Mouse (Mus musculus): ENCODE data around the gene Cbx3. TPM values are rescaled to one million over a fixed set of nuclear protein-coding genes. Genes with fewer than 3 reads are reported as not detected.

Gene Cbx3
- 34.5 and 34.9 TPM in 2 replicates for polyA plus RNA-seq (2012; rRNA removed)

DNA sequence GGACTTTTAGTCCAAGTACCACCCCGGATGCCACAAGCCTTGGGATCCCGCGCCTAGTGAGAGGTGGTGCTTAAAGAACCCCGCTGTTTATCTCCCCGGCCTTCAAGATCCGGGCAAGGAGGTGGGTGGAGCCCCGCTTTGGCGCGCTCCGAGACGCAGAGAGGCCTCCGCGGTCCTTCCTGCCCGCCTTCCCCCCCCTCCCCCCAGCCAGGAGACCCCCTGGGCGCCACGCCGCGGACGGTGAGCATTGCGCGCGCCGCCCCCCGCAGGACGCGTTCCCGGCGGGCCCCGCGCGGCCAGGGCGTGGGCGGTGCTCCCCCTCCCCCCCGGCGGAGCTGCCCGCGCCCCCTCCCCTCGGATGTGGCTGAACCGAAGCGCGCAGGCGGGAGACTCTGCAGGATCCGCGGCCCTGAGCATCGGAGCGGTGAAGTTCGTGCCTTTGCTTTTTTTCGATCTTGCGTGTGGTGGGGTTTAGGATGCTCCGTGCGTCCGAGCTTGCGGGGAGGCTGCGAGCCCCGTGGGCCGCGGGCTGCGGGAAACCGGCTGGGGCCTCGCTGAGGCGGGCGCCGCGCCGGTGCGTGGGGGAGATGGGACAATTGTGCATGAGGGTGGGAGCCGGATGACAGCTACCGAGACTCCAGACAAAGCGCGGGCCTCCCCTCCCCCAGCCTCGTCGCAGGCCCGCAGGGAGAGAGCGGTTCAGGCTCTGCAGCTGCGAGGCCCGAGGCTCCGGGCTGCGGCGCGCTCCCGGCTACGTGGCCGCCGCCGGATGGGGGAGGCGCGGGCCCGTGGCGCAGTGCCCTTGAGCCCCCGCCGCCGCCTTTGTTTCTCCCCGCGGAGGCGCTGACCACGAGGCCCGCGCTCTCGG is at the start of gene Cbx3:
Cbx3 (plus strand) TSS at position 50 of the 868 bp plus-strand sequence.

DNA sequence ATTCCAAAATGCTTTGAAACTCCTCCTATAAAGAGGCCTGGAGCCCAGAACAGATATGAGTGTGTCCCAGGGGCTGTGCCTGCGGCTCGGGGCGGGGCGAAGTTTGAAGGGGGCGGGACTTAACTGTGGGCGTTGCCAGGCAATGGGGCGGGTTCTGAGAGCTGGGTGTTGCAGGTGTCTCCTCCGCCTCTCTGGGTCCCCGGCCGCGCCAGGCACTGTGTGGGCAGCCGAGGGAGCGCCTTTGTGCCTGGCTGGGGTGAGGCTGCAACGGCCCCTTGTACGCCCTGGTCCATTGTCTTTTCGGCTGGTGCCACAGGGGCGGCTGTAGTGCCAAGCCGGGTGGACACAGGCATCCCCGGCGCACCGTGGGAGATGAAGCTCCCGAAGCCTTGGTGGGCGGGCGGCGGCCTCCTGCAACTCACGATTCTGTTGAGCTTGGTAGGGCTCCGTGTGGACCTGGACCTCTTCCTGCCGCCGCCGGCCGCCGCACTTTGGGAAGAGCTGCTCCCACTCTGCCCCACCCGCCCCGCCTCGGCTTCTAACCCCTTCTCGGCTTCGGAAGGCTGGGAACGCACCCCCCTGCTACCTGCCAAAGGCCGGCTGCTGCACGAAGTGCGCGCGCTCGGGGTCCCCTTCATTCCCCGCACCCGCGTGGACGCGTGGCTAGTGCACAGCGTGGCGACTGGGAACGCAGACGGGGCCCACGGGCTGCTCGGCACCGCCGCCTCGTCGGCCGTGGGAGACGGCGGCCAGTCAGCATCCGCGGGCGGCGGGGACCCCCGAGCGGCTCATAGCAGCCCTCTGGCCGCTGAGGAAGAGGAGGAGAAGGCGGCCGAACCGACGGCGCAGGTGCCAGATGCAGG is 37.4 kb upstream of the Cbx3 start, which contains the start of gene Nfe2l3:
Nfe2l3 (plus strand) TSS at position 136 of the 863 bp plus-strand sequence.

DNA sequence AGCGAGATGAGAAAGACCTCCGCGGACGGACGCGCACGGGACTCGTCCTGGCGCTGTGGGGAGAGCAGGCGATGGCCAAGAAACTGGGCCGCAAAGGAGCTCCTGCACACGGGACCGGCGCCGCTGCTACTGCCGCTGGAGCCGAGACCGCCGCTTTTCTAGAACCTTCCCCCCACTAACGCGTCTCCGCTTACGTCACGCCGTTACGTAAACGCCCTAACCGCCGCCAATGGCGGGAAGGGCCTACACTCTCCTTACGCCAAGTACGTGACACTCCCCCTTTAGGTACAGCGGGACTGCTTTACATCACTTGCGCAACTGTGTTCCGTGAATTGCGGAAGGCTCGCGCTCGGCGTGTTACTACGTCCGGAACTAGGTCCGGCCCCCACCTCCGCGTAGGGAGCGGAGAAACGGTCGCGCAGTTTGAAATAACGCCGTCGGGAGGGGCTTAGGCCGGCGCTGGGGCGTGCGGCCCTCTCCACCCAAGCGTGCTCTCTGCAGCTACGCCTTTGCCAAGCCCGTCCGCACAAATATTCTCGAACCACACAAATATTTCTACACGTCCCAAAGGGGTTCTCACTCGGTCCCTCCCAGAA is 347 bp upstream of the Cbx3 start, which contains the start of gene Hnrnpa2b1:
Hnrnpa2b1 (minus strand) TSS at position 180 of the 596 bp plus-strand sequence.

DNA sequence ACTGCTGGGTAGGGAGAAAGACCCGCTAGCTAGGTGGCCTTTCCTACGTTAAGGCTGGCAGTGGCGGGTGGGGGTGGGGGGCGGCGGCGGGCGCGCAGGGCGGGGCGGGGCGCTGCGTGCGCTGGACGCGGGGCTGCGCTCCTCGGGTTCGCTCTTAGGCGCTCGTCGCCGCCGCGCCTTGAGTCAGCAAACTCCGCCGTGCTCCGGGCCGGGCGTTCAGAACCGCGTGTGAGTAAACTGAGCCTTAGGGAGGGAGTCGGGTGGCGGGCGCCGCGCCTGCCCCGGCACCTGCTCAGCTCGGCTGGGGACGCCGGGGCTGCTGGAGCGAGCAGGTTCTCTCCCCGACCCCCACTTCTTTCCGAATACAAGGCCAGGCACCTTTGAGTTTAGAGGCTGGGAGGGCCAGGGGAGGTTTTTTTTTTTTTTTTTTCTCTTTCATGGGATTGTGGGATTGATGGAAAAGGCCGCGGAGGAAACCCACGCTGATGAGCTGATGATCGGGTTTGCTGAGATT is 53.7 kb downstream of the Cbx3 start, which contains the start of gene Snx10:
Snx10 (plus strand) TSS at position 95 of the 514 bp plus-strand sequence.

Other genes starting within 250 kb of the Cbx3 start
- 0.48 and 0.66 TPM in 2 replicates for gene Nfe2l3, start 37.7 kb upstream of the Cbx3 start, polyA plus RNA-seq (2012; rRNA removed)
- 458 and 504 TPM in 2 replicates for gene Hnrnpa2b1, start 466 bp upstream of the Cbx3 start, polyA plus RNA-seq (2012; rRNA removed)
- gene Snx10, start 53.5 kb downstream of the Cbx3 start, polyA plus RNA-seq (2012; rRNA removed) = 14.5 and 16.3 TPM in 2 replicates

All from liver, embryonic 18 days (tissue).